Mouse (Mus musculus): ENCODE measurements around the gene Cryga. TPM values are rescaled to one million over a fixed set of nuclear protein-coding genes. Genes with fewer than 3 reads are reported as not detected.

The Cryga gene
- polyA plus RNA-seq, 2 experiments: not detected

- WGBS: 76% methylated on average over 2 of the region's 2 CpGs
- no peak overlapping the region for H3K4me3 ChIP-seq (replicated peaks; ENCODE audit: low read length)
- no peaks in the 10 kb centered on the region for H3K36me3 ChIP-seq (ENCODE audit: control insufficient read depth, insufficient read depth, low read length)
- no peak overlapping the region for H3K27ac ChIP-seq (replicated peaks; ENCODE audit: low read depth, low read length)
- no peak for TF ChIP-seq POLR2A (IDR thresholded peaks at IDR 0.05; ENCODE audit: borderline replicate concordance, extremely low read depth, insufficient read depth, insufficient read length)
- no peak overlapping the region for H3K4me2 ChIP-seq (replicated peaks; ENCODE audit: low read depth, low read length, severe bottlenecking)
- H3K27me3 ChIP-seq (ENCODE audit: control insufficient read depth, insufficient read depth, low read length): no peaks in the 10 kb centered on the region
- no peaks in the 10 kb centered on the region for H3K9me3 ChIP-seq (ENCODE audit: control insufficient read depth, low read length)
- ATAC-seq (ENCODE audit: low FRiP score, low read depth): no peak
- no peak overlapping the region for H3K9ac ChIP-seq (ENCODE audit: low read depth, low read length, severe bottlenecking)
- no peak for DNase-seq (ENCODE audit: low spot score)
- H3K4me1 ChIP-seq (ENCODE audit: control insufficient read depth, insufficient read depth, low read length): no peaks in the 10 kb centered on the region
Observed at GRCm38 (mm10) chr1:65090370-65090769, 12.8 kb downstream of the Cryga start.

DNA sequence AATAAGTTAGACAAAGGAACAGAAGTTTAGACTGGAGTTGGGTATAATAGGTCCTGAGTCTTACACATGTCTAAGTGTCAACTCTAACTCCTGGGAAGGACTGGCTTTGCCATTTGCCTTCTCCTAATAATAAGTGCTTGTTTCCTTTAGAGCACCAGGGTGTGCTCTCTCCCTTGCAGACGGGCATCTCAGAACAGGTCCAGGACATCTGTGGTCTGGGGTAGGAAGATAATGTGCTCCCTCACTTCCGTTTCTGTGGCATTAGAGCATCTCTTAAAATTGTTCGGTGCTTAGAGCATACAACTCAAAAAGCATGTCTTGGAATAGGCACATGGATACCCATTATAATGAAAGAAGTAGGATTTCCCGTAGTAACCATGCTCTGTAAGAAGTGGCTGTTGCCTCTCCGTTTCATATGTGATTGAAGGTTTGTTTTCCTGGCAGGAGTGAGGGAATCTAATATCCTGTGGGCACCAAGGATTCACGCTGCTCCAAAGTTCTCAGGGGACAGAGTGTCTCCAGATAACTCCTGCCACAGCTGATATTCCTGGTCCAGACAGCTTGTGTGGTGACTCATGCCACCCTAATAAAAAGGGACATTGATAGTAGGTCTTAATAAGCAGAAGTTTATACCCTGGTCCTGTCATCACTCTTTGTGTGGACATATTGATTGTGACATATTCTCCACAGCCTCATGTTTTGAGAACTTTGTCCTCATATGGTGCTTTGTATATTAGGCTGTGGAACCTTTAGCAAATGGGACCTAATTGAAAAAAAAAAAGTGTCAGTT is 14.4 kb downstream of the Cryga start:
- no peak overlapping the region for H3K4me2 ChIP-seq (replicated peaks; ENCODE audit: low read depth, low read length, severe bottlenecking)
- no peak overlapping the region for H3K27ac ChIP-seq (replicated peaks; ENCODE audit: low read depth, low read length)

GRCm38 (mm10) chr1:65082188-65082587 is 21.0 kb downstream of the Cryga start, which contains the start of gene Crygb:
TSS of gene Crygb (minus strand) at chr1:65082288.
- no peaks in the 10 kb centered on the region for H3K4me1 ChIP-seq (ENCODE audit: control insufficient read depth, insufficient read depth, low read length)
- no peak within 1 kb of the TSS for H3K27ac ChIP-seq (replicated peaks; ENCODE audit: low read depth, low read length)
- no peak within 1 kb of the TSS for H3K9ac ChIP-seq (ENCODE audit: low read depth, low read length, severe bottlenecking)
- H3K9me3 ChIP-seq (ENCODE audit: control insufficient read depth, low read length): no peaks in the 10 kb centered on the region
- DNase-seq (ENCODE audit: low spot score) (no peak), ATAC-seq (ENCODE audit: low FRiP score, low read depth) (no peak)
- no peak within 1 kb of the TSS for H3K4me3 ChIP-seq (replicated peaks; ENCODE audit: low read length)
- WGBS: 32% methylated on average over 7 of the region's 7 CpGs
- H3K4me2 ChIP-seq (replicated peaks; ENCODE audit: low read depth, low read length, severe bottlenecking): no peak within 1 kb of the TSS
- no peaks in the 10 kb centered on the region for H3K36me3 ChIP-seq (ENCODE audit: control insufficient read depth, insufficient read depth, low read length)
- H3K27me3 ChIP-seq (ENCODE audit: control insufficient read depth, insufficient read depth, low read length): no peaks in the 10 kb centered on the region
- no peak for TF ChIP-seq POLR2A (IDR thresholded peaks at IDR 0.05; ENCODE audit: borderline replicate concordance, extremely low read depth, insufficient read depth, insufficient read length)

More for the DNA sequence above, 14.4 kb downstream of the Cryga start:
- no peaks in the 10 kb centered on the region for H3K27me3 ChIP-seq (ENCODE audit: control insufficient read depth, insufficient read depth, low read length)
- H3K9me3 ChIP-seq (ENCODE audit: control insufficient read depth, low read length): no peaks in the 10 kb centered on the region
- no peak for ATAC-seq (ENCODE audit: low FRiP score, low read depth)
- H3K4me1 ChIP-seq (ENCODE audit: control insufficient read depth, insufficient read depth, low read length): no peaks in the 10 kb centered on the region
- H3K36me3 ChIP-seq (ENCODE audit: control insufficient read depth, insufficient read depth, low read length): no peaks in the 10 kb centered on the region
- no peak overlapping the region for H3K4me3 ChIP-seq (replicated peaks; ENCODE audit: low read length)
- 71% methylated on average over 6 of the region's 6 CpGs for WGBS
- H3K9ac ChIP-seq (ENCODE audit: low read depth, low read length, severe bottlenecking): no peak overlapping the region
- TF ChIP-seq POLR2A (IDR thresholded peaks at IDR 0.05; ENCODE audit: borderline replicate concordance, extremely low read depth, insufficient read depth, insufficient read length): no peak
- no peak for DNase-seq (ENCODE audit: low spot score)

DNA sequence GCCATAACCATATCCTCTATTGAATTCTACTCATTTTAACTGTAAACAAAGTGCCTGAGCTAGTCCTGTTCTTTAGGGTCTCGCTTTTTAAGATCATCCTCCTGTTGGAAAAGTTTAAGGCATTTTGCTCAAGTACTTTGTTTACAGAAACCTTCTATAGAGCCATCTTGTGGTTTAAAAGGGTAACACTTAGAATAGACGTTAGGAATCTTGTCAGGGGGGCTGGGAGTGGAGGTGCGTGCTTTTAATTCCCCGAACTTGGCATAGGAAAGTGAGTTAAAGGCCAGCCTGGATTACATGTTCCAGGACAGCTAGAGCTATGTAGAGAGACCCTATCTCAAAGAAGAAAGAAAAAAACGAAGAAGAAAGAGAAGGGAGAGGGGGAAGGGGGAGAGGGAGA is 27.6 kb downstream of the Cryga start:
- TF ChIP-seq POLR2A (IDR thresholded peaks at IDR 0.05; ENCODE audit: borderline replicate concordance, extremely low read depth, insufficient read depth, insufficient read length): no peak
- WGBS: 21% methylated on average over 5 of the region's 5 CpGs
- ATAC-seq (ENCODE audit: low FRiP score, low read depth) (no peak), DNase-seq (ENCODE audit: low spot score) (no peak)
- Histone ChIP-seq H3K27me3 (ENCODE audit: control insufficient read depth, insufficient read depth, low read length) (no peaks in the 10 kb centered on the region), H3K27ac (replicated peaks; ENCODE audit: low read depth, low read length) (no peak overlapping the region), H3K9ac (ENCODE audit: low read depth, low read length, severe bottlenecking) (no peak overlapping the region), H3K36me3 (ENCODE audit: control insufficient read depth, insufficient read depth, low read length) (no peaks in the 10 kb centered on the region), H3K4me1 (ENCODE audit: control insufficient read depth, insufficient read depth, low read length) (no peaks in the 10 kb centered on the region), H3K9me3 (ENCODE audit: control insufficient read depth, low read length) (no peaks in the 10 kb centered on the region), H3K4me3 (replicated peaks; ENCODE audit: low read length) (no peak overlapping the region), H3K4me2 (replicated peaks; ENCODE audit: low read depth, low read length, severe bottlenecking) (no peak overlapping the region)

DNA sequence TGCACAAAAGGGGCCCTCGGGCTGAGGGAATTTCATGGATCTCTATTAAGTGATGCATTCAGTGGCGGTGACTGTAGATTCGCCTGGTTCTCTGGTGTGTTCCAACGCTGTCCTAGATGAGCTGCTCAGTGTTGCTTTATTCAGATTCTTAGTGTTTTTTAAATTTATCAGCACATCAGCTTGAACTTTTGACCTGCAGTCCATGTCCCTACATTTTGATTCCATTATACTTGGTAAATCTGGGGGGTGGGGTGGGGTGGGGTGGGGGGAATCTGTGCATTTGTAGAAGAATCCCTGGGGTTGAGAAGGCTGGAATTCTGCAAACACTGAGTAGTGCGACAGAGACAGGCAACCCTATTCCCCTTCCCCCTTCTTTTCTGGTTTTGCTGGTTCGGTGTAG is 29.6 kb downstream of the Cryga start, which contains the start of gene Crygc:
Gene Crygc (minus strand): TSS at position 101 of the 400 bp plus-strand sequence.
- 74% methylated on average over 6 of the region's 6 CpGs for WGBS
- Histone ChIP-seq H3K4me1 (ENCODE audit: control insufficient read depth, insufficient read depth, low read length) (no peaks in the 10 kb centered on the region), H3K4me2 (replicated peaks; ENCODE audit: low read depth, low read length, severe bottlenecking) (no peak within 1 kb of the TSS), H3K9ac (ENCODE audit: low read depth, low read length, severe bottlenecking) (no peak within 1 kb of the TSS), H3K27ac (replicated peaks; ENCODE audit: low read depth, low read length) (no peak within 1 kb of the TSS), H3K27me3 (ENCODE audit: control insufficient read depth, insufficient read depth, low read length) (no peaks in the 10 kb centered on the region), H3K9me3 (ENCODE audit: control insufficient read depth, low read length) (no peaks in the 10 kb centered on the region), H3K4me3 (replicated peaks; ENCODE audit: low read length) (no peak within 1 kb of the TSS), H3K36me3 (ENCODE audit: control insufficient read depth, insufficient read depth, low read length) (no peaks in the 10 kb centered on the region)
- no peak for DNase-seq (ENCODE audit: low spot score)
- ATAC-seq (ENCODE audit: low FRiP score, low read depth): no peak
- TF ChIP-seq POLR2A (IDR thresholded peaks at IDR 0.05; ENCODE audit: borderline replicate concordance, extremely low read depth, insufficient read depth, insufficient read length): no peak
